Mouse (Mus musculus) myocyte (in vitro differentiated cells): ENCODE results near the gene Mycl. TPM values are rescaled to one million over a fixed set of nuclear protein-coding genes. Genes with fewer than 3 reads are reported as not detected.

Experiments used
- H3K27me3 ChIP-seq: one replicate; pipeline ENCODE4 v1.6.1; 2011; ENCODE audit not compliant: control insufficient read depth, insufficient read depth, insufficient read length
- H3K36me3 ChIP-seq: one replicate; pipeline ENCODE4 v1.6.1; 2011; ENCODE audit not compliant: control insufficient read depth, insufficient read depth
- H3K4me2 ChIP-seq: one replicate; pipeline ENCODE4 v1.6.1; 2011; ENCODE audit warnings: low read depth, control low read depth
- H3K4me3 ChIP-seq: one replicate; pipeline ENCODE4 v1.5.1; 2011; ENCODE audit warnings: mild to moderate bottlenecking, control low read depth, moderate library complexity
- H3K79me2 ChIP-seq: one replicate; pipeline ENCODE4 v1.6.1; 2011; ENCODE audit not compliant: control insufficient read depth, insufficient read depth
- H3ac ChIP-seq: one replicate; pipeline ENCODE4 v1.6.1; 2011; ENCODE audit not compliant: control insufficient read depth, insufficient read length
- CEBPB ChIP-seq: IDR thresholded peaks from 2 replicates; pipeline ENCODE4 v1.6.1; 2011; ENCODE audit warnings: mild to moderate bottlenecking, moderate library complexity; ENCODE audit not compliant: poor library complexity, insufficient read depth, severe bottlenecking
- E2F4 ChIP-seq: IDR thresholded peaks from one replicate; pipeline ENCODE4 v1.6.1; 2011; ENCODE audit warnings: mild to moderate bottlenecking, control low read depth, moderate library complexity; ENCODE audit not compliant: insufficient read depth
- MAX ChIP-seq: IDR thresholded peaks from one replicate; pipeline ENCODE4 v1.6.1; 2011; ENCODE audit warnings: low read depth, mild to moderate bottlenecking, control low read depth
- MYOD1 ChIP-seq, 3 experiments: IDR thresholded peaks; one replicate each; pipeline ENCODE4 v1.6.1; 2011; ENCODE audit warnings: control low read depth in 2 of 3, low read depth in 2 of 3, mild to moderate bottlenecking in 2 of 3, moderate library complexity in 1 of 3; ENCODE audit not compliant: insufficient read length in 2 of 3, control insufficient read depth in 1 of 3
- MYOG ChIP-seq, 3 experiments: IDR thresholded peaks; one replicate each; pipeline ENCODE4 v1.6.1; 2011; ENCODE audit warnings: control low read depth in 2 of 3, low read depth in 2 of 3, mild to moderate bottlenecking in 2 of 3; ENCODE audit not compliant: insufficient read length in 2 of 3, control insufficient read depth in 1 of 3, insufficient read depth in 1 of 3
- POLR2A ChIP-seq: IDR thresholded peaks from one replicate; pipeline ENCODE4 v1.6.1; 2011; ENCODE audit warnings: low read depth, mild to moderate bottlenecking, control low read depth, moderate library complexity; ENCODE audit not compliant: insufficient read length
- POLR2AphosphoS2 ChIP-seq: IDR thresholded peaks from one replicate; pipeline ENCODE4 v1.6.1; 2011; ENCODE audit warnings: low read depth, control low read depth; ENCODE audit not compliant: insufficient read length
- REST ChIP-seq: IDR thresholded peaks from one replicate; pipeline ENCODE4 v1.6.1; 2011; ENCODE audit warnings: mild to moderate bottlenecking, control low read depth, moderate library complexity; ENCODE audit not compliant: insufficient read depth, insufficient read length
- SRF ChIP-seq: IDR thresholded peaks from one replicate; pipeline ENCODE4 v1.6.1; 2011; ENCODE audit warnings: low read depth; ENCODE audit not compliant: control insufficient read depth, insufficient read length
- TCF12 ChIP-seq: IDR thresholded peaks from one replicate; pipeline ENCODE4 v1.6.1; 2011; ENCODE audit warnings: mild to moderate bottlenecking, control low read depth; ENCODE audit not compliant: poor library complexity, insufficient read depth, severe bottlenecking
- TCF3 ChIP-seq: IDR thresholded peaks from one replicate; pipeline ENCODE4 v1.6.1; 2011; ENCODE audit warnings: low read depth, control low read depth; ENCODE audit not compliant: insufficient read length
- USF1 ChIP-seq: IDR thresholded peaks from one replicate; pipeline ENCODE4 v1.6.1; 2011; ENCODE audit warnings: low read depth, mild to moderate bottlenecking, control low read depth, moderate library complexity
- polyA plus RNA-seq: library from polyadenylated mRNA; unstranded; fragments of >200 nt; fragmentation: generic; extraction: Trizol; gene quantifications from one replicate; pipeline ENCODE4 v1.2.1, GENCODE M21; 2012; ENCODE audit warnings: missing spikeins

Mycl gene
- polyA plus RNA-seq, 1 experiment, result 9.6 TPM

DNA sequence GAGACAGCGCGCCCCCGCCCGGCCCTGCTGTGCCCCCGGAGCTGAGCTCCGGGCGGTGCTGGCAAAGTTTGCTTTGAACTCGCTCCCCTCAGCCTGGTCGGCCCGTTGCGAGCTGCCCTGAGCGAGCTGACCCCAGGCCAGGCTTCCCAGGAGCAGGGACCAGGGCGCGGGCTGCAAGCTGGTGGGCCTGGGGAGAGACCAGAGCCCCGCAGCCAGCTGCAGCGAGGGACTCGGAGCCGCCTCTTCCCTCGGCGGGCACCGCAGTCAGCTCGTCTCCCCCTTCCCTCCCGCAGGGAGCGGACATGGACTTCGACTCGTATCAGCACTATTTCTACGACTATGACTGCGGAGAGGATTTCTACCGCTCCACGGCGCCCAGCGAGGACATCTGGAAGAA lies 767 bp downstream of the Mycl start:
- no peaks in the 10 kb centered on the region for H3K27me3 ChIP-seq
- TF ChIP-seq POLR2A (peak; percentile 2), CEBPB (no peak)

DNA sequence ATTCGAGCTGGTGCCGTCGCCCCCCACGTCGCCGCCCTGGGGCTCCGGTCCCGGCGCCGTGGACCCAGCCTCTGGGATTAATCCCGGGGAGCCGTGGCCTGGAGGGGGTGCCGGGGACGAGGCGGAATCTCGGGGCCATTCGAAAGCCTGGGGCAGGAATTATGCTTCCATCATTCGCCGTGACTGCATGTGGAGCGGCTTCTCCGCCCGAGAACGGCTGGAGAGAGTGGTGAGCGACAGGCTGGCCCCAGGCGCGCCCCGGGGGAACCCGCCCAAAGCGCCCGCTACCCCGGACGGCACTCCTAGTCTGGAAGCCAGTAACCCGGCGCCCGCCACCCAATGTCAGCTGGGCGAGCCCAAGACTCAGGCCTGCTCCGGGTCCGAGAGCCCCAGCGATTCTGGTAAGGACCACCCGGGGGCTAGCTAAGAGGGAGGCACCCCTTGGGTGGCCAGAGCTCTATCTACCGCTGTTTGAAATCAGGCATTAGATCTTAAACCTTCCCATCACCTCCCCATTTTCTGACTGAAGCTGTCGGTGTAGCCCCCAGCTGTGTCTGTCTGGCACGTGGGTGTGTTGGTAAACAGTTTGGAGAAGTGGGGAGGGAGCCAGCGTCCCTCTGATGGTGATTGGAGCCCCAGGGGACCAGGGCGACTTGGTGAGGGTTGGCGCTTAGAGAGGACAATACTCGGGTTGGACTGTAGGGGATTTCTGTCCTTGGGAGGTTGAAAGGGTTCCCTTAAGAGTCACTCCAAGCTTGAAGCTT lies 1.3 kb downstream of the Mycl start:
- H3K36me3 ChIP-seq, result no peaks in the 10 kb centered on the region
- H3K79me2 ChIP-seq, result peaks cover 15% of the 10 kb centered on the region
- H3K4me2 ChIP-seq, result peak overlapping the region; percentile 92
- peak overlapping the region; percentile 43 for H3K4me3 ChIP-seq
- TF ChIP-seq MAX (no peak), TCF12 (no peak), E2F4 (no peak), SRF (no peak), TCF3 (no peak), POLR2A (no peak), POLR2AphosphoS2 (no peak), MYOG (IDR thresholded peaks at IDR 0.05; ENCODE audit: control insufficient read depth in 1 of 3, insufficient read depth in 1 of 3, insufficient read length in 2 of 3, low read depth in 2 of 3) (no peak), CEBPB (no peak), REST (no peak)
- peak overlapping the region; percentile 83 for H3ac ChIP-seq
- no peaks in the 10 kb centered on the region for H3K27me3 ChIP-seq

More for the DNA sequence above, 767 bp downstream of the Mycl start:
- Histone ChIP-seq H3K36me3 (no peaks in the 10 kb centered on the region), H3K79me2 (peaks cover 15% of the 10 kb centered on the region), H3ac (peak overlapping the region; percentile 83), H3K4me2 (peak overlapping the region; percentile 92), H3K4me3 (peak overlapping the region; percentile 43)

DNA sequence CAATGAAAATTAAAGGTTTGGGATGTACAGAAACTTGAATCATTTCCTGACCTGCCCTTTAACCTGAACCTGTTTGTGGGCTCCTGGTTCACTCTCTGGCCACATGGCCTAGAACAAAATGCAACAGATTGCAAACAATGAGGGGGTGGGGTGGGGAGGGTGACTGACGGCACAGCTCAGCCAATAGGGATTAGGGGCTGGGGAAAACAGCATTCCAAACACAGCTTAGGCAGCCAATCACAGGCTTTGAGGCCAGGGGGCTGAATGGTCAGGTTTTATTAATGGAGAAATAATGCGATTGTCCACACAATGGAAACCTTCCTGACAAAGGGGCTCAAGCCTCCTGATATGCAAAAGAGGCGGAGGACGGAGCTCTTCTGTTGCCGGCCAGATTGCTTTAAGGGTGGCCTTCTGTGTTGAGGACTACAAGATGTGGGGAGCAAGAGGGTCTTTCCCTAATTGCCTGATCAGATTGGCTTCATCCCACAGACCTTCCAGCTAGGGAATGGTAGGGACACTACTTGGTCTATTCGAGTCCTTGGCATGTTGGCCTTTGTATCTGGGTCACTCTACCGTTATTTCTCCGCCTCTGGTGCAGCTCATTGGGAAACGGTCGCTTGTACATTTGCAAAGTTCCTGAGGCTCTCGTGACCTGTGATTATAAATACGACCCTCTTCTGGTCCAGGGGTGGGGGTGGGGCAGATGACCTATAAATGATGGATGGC lies 3.2 kb downstream of the Mycl start:
- TF ChIP-seq MAX (peak; percentile 69), CEBPB (peak; percentile 83; the same call in 1 of the 2 replicates), MYOG (IDR thresholded peaks at IDR 0.05; ENCODE audit: control insufficient read depth in 1 of 3, insufficient read depth in 1 of 3, insufficient read length in 2 of 3, low read depth in 2 of 3) (no peak), TCF3 (no peak), USF1 (no peak), SRF (no peak), MYOD1 (IDR thresholded peaks at IDR 0.05; ENCODE audit: control insufficient read depth in 1 of 3, insufficient read length in 2 of 3, low read depth in 2 of 3) (no peak), TCF12 (no peak), POLR2A (no peak)
- H3K27me3 ChIP-seq, result no peaks in the 10 kb centered on the region
- peak overlapping the region; percentile 92 for H3K4me2 ChIP-seq

DNA sequence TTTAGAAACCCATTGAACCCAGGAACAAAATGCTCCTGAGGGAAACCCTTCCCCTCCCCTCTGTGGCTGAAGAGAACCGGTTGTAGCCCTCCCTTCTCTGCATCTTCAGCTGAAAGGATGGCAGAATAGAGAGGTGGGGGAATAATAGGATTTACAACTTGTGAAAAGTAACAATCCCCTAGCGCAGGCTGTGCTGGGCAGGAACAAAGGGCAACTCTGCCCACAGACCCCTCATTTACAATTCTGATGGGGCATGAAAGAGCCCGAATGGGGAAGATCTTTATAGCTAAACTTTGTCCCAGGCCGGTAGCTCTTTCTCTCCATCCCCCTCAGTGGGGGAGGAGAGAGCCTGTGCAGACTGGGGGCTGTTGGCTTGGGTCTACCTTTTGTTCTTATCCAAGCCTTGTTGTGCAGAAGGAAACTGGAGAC lies 3.8 kb downstream of the Mycl start:
- no peaks in the 10 kb centered on the region for H3K27me3 ChIP-seq
- TF ChIP-seq MAX, result no peak
- no peak for TF ChIP-seq REST
- TF ChIP-seq POLR2AphosphoS2, result no peak
- no peak for TF ChIP-seq USF1
- TF ChIP-seq POLR2A, result no peak
- TF ChIP-seq SRF, result no peak
- no peak for TF ChIP-seq MYOG (IDR thresholded peaks at IDR 0.05; ENCODE audit: control insufficient read depth in 1 of 3, insufficient read depth in 1 of 3, insufficient read length in 2 of 3, low read depth in 2 of 3)
- no peak for TF ChIP-seq E2F4
- H3K36me3 ChIP-seq, result no peaks in the 10 kb centered on the region
- H3K79me2 ChIP-seq, result peaks cover 15% of the 10 kb centered on the region
- no peak overlapping the region for H3ac ChIP-seq
- peak overlapping the region; percentile 58 for H3K4me2 ChIP-seq
- H3K4me3 ChIP-seq, result no peak overlapping the region

More for the DNA sequence above, 3.2 kb downstream of the Mycl start:
- Histone ChIP-seq H3K36me3 (no peaks in the 10 kb centered on the region), H3K79me2 (peaks cover 15% of the 10 kb centered on the region), H3ac (no peak overlapping the region), H3K4me3 (peak overlapping the region; percentile 2)

DNA sequence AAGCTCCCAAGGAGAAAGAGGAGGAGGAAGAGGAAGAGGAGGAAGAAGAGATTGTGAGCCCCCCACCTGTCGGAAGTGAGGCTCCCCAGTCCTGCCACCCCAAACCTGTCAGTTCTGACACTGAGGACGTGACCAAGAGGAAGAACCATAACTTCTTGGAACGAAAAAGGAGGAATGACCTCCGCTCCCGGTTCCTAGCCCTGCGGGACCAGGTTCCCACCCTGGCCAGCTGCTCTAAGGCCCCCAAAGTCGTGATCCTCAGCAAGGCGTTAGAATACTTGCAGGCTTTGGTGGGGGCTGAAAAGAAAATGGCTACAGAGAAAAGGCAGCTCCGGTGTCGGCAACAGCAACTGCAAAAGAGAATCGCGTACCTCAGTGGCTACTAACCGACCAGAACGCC lies 4.7 kb downstream of the Mycl start:
- H3K4me2 ChIP-seq, result peak overlapping the region; percentile 37
- no peaks in the 10 kb centered on the region for H3K27me3 ChIP-seq
- H3ac ChIP-seq, result no peak overlapping the region

More for the DNA sequence above, 4.7 kb downstream of the Mycl start:
- Histone ChIP-seq H3K36me3 (no peaks in the 10 kb centered on the region), H3K79me2 (peaks cover 15% of the 10 kb centered on the region), H3K4me3 (no peak overlapping the region)
- no peak for TF ChIP-seq MYOD1 (IDR thresholded peaks at IDR 0.05; ENCODE audit: control insufficient read depth in 1 of 3, insufficient read length in 2 of 3, low read depth in 2 of 3)
- TF ChIP-seq MAX, result no peak
- no peak for TF ChIP-seq POLR2A
- no peak for TF ChIP-seq TCF3
- TF ChIP-seq REST, result no peak
- no peak for TF ChIP-seq SRF
- TF ChIP-seq USF1, result no peak
- no peak for TF ChIP-seq MYOG (IDR thresholded peaks at IDR 0.05; ENCODE audit: control insufficient read depth in 1 of 3, insufficient read depth in 1 of 3, insufficient read length in 2 of 3, low read depth in 2 of 3)
- TF ChIP-seq TCF12, result no peak
- TF ChIP-seq POLR2AphosphoS2, result no peak
- TF ChIP-seq CEBPB, result no peak
- TF ChIP-seq E2F4, result no peak
